Mouse (Mus musculus): Measurements from ENCODE around the gene Ndufa5. TPM values are rescaled to one million over a fixed set of nuclear protein-coding genes. Genes with fewer than 3 reads are reported as not detected.

Ndufa5 gene
- polyA plus RNA-seq, 1 experiment from 2014 or later, result 232 TPM

GRCm38 (mm10) chr6:24555488-24555887, 27.7 kb upstream of the Ndufa5 start:
- Histone ChIP-seq H3K27me3 (ENCODE audit: control insufficient read depth, insufficient read depth, low read length) (no peaks in the 10 kb centered on the region), H3K9me3 (ENCODE audit: control insufficient read depth, low read length) (no peaks in the 10 kb centered on the region), H3K4me1 (replicated peaks; ENCODE audit: control insufficient read depth, insufficient read depth, low read length) (no peaks in the 10 kb centered on the region), H3K4me3 (ENCODE audit: low read depth, low read length) (no peak overlapping the region), H3K9ac (ENCODE audit: low read length) (no peak overlapping the region), H3K36me3 (ENCODE audit: control insufficient read depth, insufficient read depth, low read length) (no peaks in the 10 kb centered on the region), H3K27ac (ENCODE audit: low read depth, low read length) (no peak overlapping the region), H3K4me2 (ENCODE audit: low read depth, low read length, severe bottlenecking) (no peak overlapping the region)
- 84% methylated on average over 2 of the region's 2 CpGs for WGBS
- no peak for ATAC-seq (replicated peaks; ENCODE audit: low FRiP score)
- no peak for DNase-seq (ENCODE audit: low spot score)

- Histone ChIP-seq H3K9ac (ENCODE audit: low read length) (no peak overlapping the region), H3K27ac (ENCODE audit: low read depth, low read length) (no peak overlapping the region), H3K27me3 (ENCODE audit: control insufficient read depth, insufficient read depth, low read length) (no peaks in the 10 kb centered on the region), H3K4me3 (ENCODE audit: low read depth, low read length) (no peak overlapping the region), H3K9me3 (ENCODE audit: control insufficient read depth, low read length) (no peaks in the 10 kb centered on the region), H3K36me3 (ENCODE audit: control insufficient read depth, insufficient read depth, low read length) (no peaks in the 10 kb centered on the region), H3K4me2 (ENCODE audit: low read depth, low read length, severe bottlenecking) (no peak overlapping the region), H3K4me1 (replicated peaks; ENCODE audit: control insufficient read depth, insufficient read depth, low read length) (no peaks in the 10 kb centered on the region)
- DNase-seq (ENCODE audit: low spot score), result no peak
- 78% methylated on average over 11 of the region's 11 CpGs for WGBS
- ATAC-seq (replicated peaks; ENCODE audit: low FRiP score), result no peak
Observed at GRCm38 (mm10) chr6:24554427-24555086, 26.7 kb upstream of the Ndufa5 start.

GRCm38 (mm10) chr6:24552046-24552445, 24.2 kb upstream of the Ndufa5 start:
- Histone ChIP-seq H3K4me3 (ENCODE audit: low read depth, low read length) (no peak overlapping the region), H3K9ac (ENCODE audit: low read length) (no peak overlapping the region), H3K4me1 (replicated peaks; ENCODE audit: control insufficient read depth, insufficient read depth, low read length) (no peaks in the 10 kb centered on the region), H3K27me3 (ENCODE audit: control insufficient read depth, insufficient read depth, low read length) (no peaks in the 10 kb centered on the region), H3K4me2 (ENCODE audit: low read depth, low read length, severe bottlenecking) (no peak overlapping the region), H3K36me3 (ENCODE audit: control insufficient read depth, insufficient read depth, low read length) (no peaks in the 10 kb centered on the region), H3K27ac (ENCODE audit: low read depth, low read length) (no peak overlapping the region), H3K9me3 (ENCODE audit: control insufficient read depth, low read length) (no peaks in the 10 kb centered on the region)
- ATAC-seq (replicated peaks; ENCODE audit: low FRiP score), result no peak
- DNase-seq (ENCODE audit: low spot score), result no peak
- WGBS, result 88% methylated on average over 7 of the region's 7 CpGs

- Histone ChIP-seq H3K4me2 (ENCODE audit: low read depth, low read length, severe bottlenecking) (no peak overlapping the region), H3K9me3 (ENCODE audit: control insufficient read depth, low read length) (no peaks in the 10 kb centered on the region), H3K9ac (ENCODE audit: low read length) (no peak overlapping the region), H3K27ac (ENCODE audit: low read depth, low read length) (no peak overlapping the region), H3K4me3 (ENCODE audit: low read depth, low read length) (no peak overlapping the region), H3K4me1 (replicated peaks; ENCODE audit: control insufficient read depth, insufficient read depth, low read length) (no peaks in the 10 kb centered on the region), H3K27me3 (ENCODE audit: control insufficient read depth, insufficient read depth, low read length) (no peaks in the 10 kb centered on the region), H3K36me3 (ENCODE audit: control insufficient read depth, insufficient read depth, low read length) (no peaks in the 10 kb centered on the region)
- WGBS, result 90% methylated on average over 2 of the region's 2 CpGs
- DNase-seq (ENCODE audit: low spot score) (no peak), ATAC-seq (replicated peaks; ENCODE audit: low FRiP score) (no peak)
Observed at GRCm38 (mm10) chr6:24549801-24550200, 22.0 kb upstream of the Ndufa5 start.

GRCm38 (mm10) chr6:24546716-24547420, 19.1 kb upstream of the Ndufa5 start:
- no peak overlapping the region for H3K4me2 ChIP-seq (ENCODE audit: low read depth, low read length, severe bottlenecking)
- DNase-seq (ENCODE audit: low spot score), result no peak
- H3K4me1 ChIP-seq (replicated peaks; ENCODE audit: control insufficient read depth, insufficient read depth, low read length), result no peaks in the 10 kb centered on the region
- no peak for ATAC-seq (replicated peaks; ENCODE audit: low FRiP score)
- 90% methylated on average over 1 of the region's 1 CpGs for WGBS
- H3K9me3 ChIP-seq (ENCODE audit: control insufficient read depth, low read length), result no peaks in the 10 kb centered on the region
- H3K9ac ChIP-seq (ENCODE audit: low read length), result no peak overlapping the region
- H3K36me3 ChIP-seq (ENCODE audit: control insufficient read depth, insufficient read depth, low read length), result no peaks in the 10 kb centered on the region
- no peak overlapping the region for H3K27ac ChIP-seq (ENCODE audit: low read depth, low read length)
- H3K4me3 ChIP-seq (ENCODE audit: low read depth, low read length), result no peak overlapping the region
- no peaks in the 10 kb centered on the region for H3K27me3 ChIP-seq (ENCODE audit: control insufficient read depth, insufficient read depth, low read length)

GRCm38 (mm10) chr6:24543119-24543591, 15.3 kb upstream of the Ndufa5 start:
- Histone ChIP-seq H3K27ac (ENCODE audit: low read depth, low read length) (no peak overlapping the region), H3K27me3 (ENCODE audit: control insufficient read depth, insufficient read depth, low read length) (no peaks in the 10 kb centered on the region), H3K4me3 (ENCODE audit: low read depth, low read length) (no peak overlapping the region), H3K9me3 (ENCODE audit: control insufficient read depth, low read length) (no peaks in the 10 kb centered on the region), H3K9ac (ENCODE audit: low read length) (no peak overlapping the region), H3K4me1 (replicated peaks; ENCODE audit: control insufficient read depth, insufficient read depth, low read length) (no peaks in the 10 kb centered on the region), H3K36me3 (ENCODE audit: control insufficient read depth, insufficient read depth, low read length) (no peaks in the 10 kb centered on the region), H3K4me2 (ENCODE audit: low read depth, low read length, severe bottlenecking) (no peak overlapping the region)
- WGBS, result 75% methylated on average over 6 of the region's 6 CpGs
- ATAC-seq (replicated peaks; ENCODE audit: low FRiP score) (no peak), DNase-seq (ENCODE audit: low spot score) (no peak)

GRCm38 (mm10) chr6:24542393-24542792, 14.6 kb upstream of the Ndufa5 start:
- DNase-seq (ENCODE audit: low spot score) (no peak), ATAC-seq (replicated peaks; ENCODE audit: low FRiP score) (no peak)
- H3K36me3 ChIP-seq (ENCODE audit: control insufficient read depth, insufficient read depth, low read length), result no peaks in the 10 kb centered on the region
- H3K27ac ChIP-seq (ENCODE audit: low read depth, low read length), result no peak overlapping the region
- H3K4me3 ChIP-seq (ENCODE audit: low read depth, low read length), result no peak overlapping the region
- H3K4me2 ChIP-seq (ENCODE audit: low read depth, low read length, severe bottlenecking), result no peak overlapping the region
- H3K9me3 ChIP-seq (ENCODE audit: control insufficient read depth, low read length), result no peaks in the 10 kb centered on the region
- no peak overlapping the region for H3K9ac ChIP-seq (ENCODE audit: low read length)
- no peaks in the 10 kb centered on the region for H3K27me3 ChIP-seq (ENCODE audit: control insufficient read depth, insufficient read depth, low read length)
- H3K4me1 ChIP-seq (replicated peaks; ENCODE audit: control insufficient read depth, insufficient read depth, low read length), result no peaks in the 10 kb centered on the region

GRCm38 (mm10) chr6:24540106-24540505, 12.3 kb upstream of the Ndufa5 start:
- DNase-seq (ENCODE audit: low spot score) (no peak), ATAC-seq (replicated peaks; ENCODE audit: low FRiP score) (no peak)
- Histone ChIP-seq H3K4me1 (replicated peaks; ENCODE audit: control insufficient read depth, insufficient read depth, low read length) (no peaks in the 10 kb centered on the region), H3K27ac (ENCODE audit: low read depth, low read length) (no peak overlapping the region), H3K27me3 (ENCODE audit: control insufficient read depth, insufficient read depth, low read length) (no peaks in the 10 kb centered on the region), H3K4me3 (ENCODE audit: low read depth, low read length) (no peak overlapping the region), H3K9ac (ENCODE audit: low read length) (no peak overlapping the region), H3K9me3 (ENCODE audit: control insufficient read depth, low read length) (no peaks in the 10 kb centered on the region), H3K36me3 (ENCODE audit: control insufficient read depth, insufficient read depth, low read length) (no peaks in the 10 kb centered on the region), H3K4me2 (ENCODE audit: low read depth, low read length, severe bottlenecking) (no peak overlapping the region)
- 82% methylated on average over 4 of the region's 4 CpGs for WGBS

GRCm38 (mm10) chr6:24538435-24538834, 10.6 kb upstream of the Ndufa5 start:
- Histone ChIP-seq H3K9me3 (ENCODE audit: control insufficient read depth, low read length) (no peaks in the 10 kb centered on the region), H3K27ac (ENCODE audit: low read depth, low read length) (no peak overlapping the region), H3K9ac (ENCODE audit: low read length) (no peak overlapping the region), H3K4me2 (ENCODE audit: low read depth, low read length, severe bottlenecking) (no peak overlapping the region), H3K4me3 (ENCODE audit: low read depth, low read length) (no peak overlapping the region), H3K4me1 (replicated peaks; ENCODE audit: control insufficient read depth, insufficient read depth, low read length) (no peaks in the 10 kb centered on the region), H3K36me3 (ENCODE audit: control insufficient read depth, insufficient read depth, low read length) (no peaks in the 10 kb centered on the region), H3K27me3 (ENCODE audit: control insufficient read depth, insufficient read depth, low read length) (no peaks in the 10 kb centered on the region)
- ATAC-seq (replicated peaks; ENCODE audit: low FRiP score) (no peak), DNase-seq (ENCODE audit: low spot score) (no peak)
- WGBS, result 89% methylated on average over 3 of the region's 3 CpGs

Measured in forebrain, embryonic 11.5 days (tissue).